Mouse (Mus musculus): Measurements from ENCODE around the gene Dcst2. TPM values are rescaled to one million over a fixed set of nuclear protein-coding genes. Genes with fewer than 3 reads are reported as not detected.

Gene Dcst2
- polyA plus RNA-seq, 1 experiment from 2014 or later: 0.07 TPM

- 67% methylated on average over 6 of the region's 6 CpGs for WGBS (ENCODE audit: insufficient replicate concordance)
- Histone ChIP-seq H3K4me3 (ENCODE audit: low read depth, low read length) (peak overlapping the region; percentile 60), H3K9me3 (replicated peaks; ENCODE audit: control insufficient read depth, low read length) (no peaks in the 10 kb centered on the region), H3K4me2 (peak overlapping the region; percentile 90), H3K27me3 (ENCODE audit: control insufficient read depth, insufficient read depth, low read length) (no peaks in the 10 kb centered on the region), H3K36me3 (ENCODE audit: control insufficient read depth, insufficient read depth, low read length) (peaks cover 11% of the 10 kb centered on the region), H3K9ac (ENCODE audit: low read depth, low read length) (peak overlapping the region; percentile 85; the same call in 1 of the 2 replicates), H3K4me1 (ENCODE audit: control insufficient read depth, insufficient read depth, low read length) (peaks cover 25% of the 10 kb centered on the region), H3K27ac (ENCODE audit: low read depth, low read length) (peak overlapping the region; percentile 97; the same call in 1 of the 2 replicates)
- no peak for ATAC-seq (replicated peaks; ENCODE audit: insufficient number of reproducible peaks, low FRiP score, low TSS enrichment)
Measured at GRCm38 (mm10) chr3:89422556-89423205, 60.9 kb downstream of the Dcst2 start.

- H3K9ac ChIP-seq (ENCODE audit: low read depth, low read length): no peak overlapping the region
- H3K4me2 ChIP-seq: peak overlapping the region; percentile 19; the same call in 1 of the 2 replicates
- H3K4me1 ChIP-seq (ENCODE audit: control insufficient read depth, insufficient read depth, low read length): peaks cover 25% of the 10 kb centered on the region
- H3K36me3 ChIP-seq (ENCODE audit: control insufficient read depth, insufficient read depth, low read length): peaks cover 11% of the 10 kb centered on the region
- no peaks in the 10 kb centered on the region for H3K27me3 ChIP-seq (ENCODE audit: control insufficient read depth, insufficient read depth, low read length)
- H3K4me3 ChIP-seq (ENCODE audit: low read depth, low read length): no peak overlapping the region
- ATAC-seq (replicated peaks; ENCODE audit: insufficient number of reproducible peaks, low FRiP score, low TSS enrichment): no peak
- H3K9me3 ChIP-seq (replicated peaks; ENCODE audit: control insufficient read depth, low read length): no peaks in the 10 kb centered on the region
- 78% methylated on average over 5 of the region's 5 CpGs for WGBS (ENCODE audit: insufficient replicate concordance)
- H3K27ac ChIP-seq (ENCODE audit: low read depth, low read length): no peak overlapping the region
Measured at GRCm38 (mm10) chr3:89424416-89425140, 62.8 kb downstream of the Dcst2 start.

- H3K9me3 ChIP-seq (replicated peaks; ENCODE audit: control insufficient read depth, low read length): no peaks in the 10 kb centered on the region
- H3K27me3 ChIP-seq (ENCODE audit: control insufficient read depth, insufficient read depth, low read length): no peaks in the 10 kb centered on the region
- H3K4me1 ChIP-seq (ENCODE audit: control insufficient read depth, insufficient read depth, low read length): peaks cover 25% of the 10 kb centered on the region
- no peak for ATAC-seq (replicated peaks; ENCODE audit: insufficient number of reproducible peaks, low FRiP score, low TSS enrichment)
- peak overlapping the region; percentile 28; the same call in 1 of the 2 replicates for H3K9ac ChIP-seq (ENCODE audit: low read depth, low read length)
- 88% methylated on average over 5 of the region's 5 CpGs for WGBS (ENCODE audit: insufficient replicate concordance)
- no peak overlapping the region for H3K4me2 ChIP-seq
- peaks cover 11% of the 10 kb centered on the region for H3K36me3 ChIP-seq (ENCODE audit: control insufficient read depth, insufficient read depth, low read length)
- H3K4me3 ChIP-seq (ENCODE audit: low read depth, low read length): no peak overlapping the region
- no peak overlapping the region for H3K27ac ChIP-seq (ENCODE audit: low read depth, low read length)
Measured at GRCm38 (mm10) chr3:89425141-89425525, 63.4 kb downstream of the Dcst2 start.

GRCm38 (mm10) chr3:89425876-89426275 lies 64.1 kb downstream of the Dcst2 start:
- peak overlapping the region; percentile 27 for H3K4me2 ChIP-seq
- H3K9ac ChIP-seq (ENCODE audit: low read depth, low read length): no peak overlapping the region
- no peaks in the 10 kb centered on the region for H3K9me3 ChIP-seq (replicated peaks; ENCODE audit: control insufficient read depth, low read length)
- no peak for ATAC-seq (replicated peaks; ENCODE audit: insufficient number of reproducible peaks, low FRiP score, low TSS enrichment)
- H3K27me3 ChIP-seq (ENCODE audit: control insufficient read depth, insufficient read depth, low read length): no peaks in the 10 kb centered on the region
- 78% methylated on average over 4 of the region's 4 CpGs for WGBS (ENCODE audit: insufficient replicate concordance)
- H3K4me1 ChIP-seq (ENCODE audit: control insufficient read depth, insufficient read depth, low read length): peaks cover 21% of the 10 kb centered on the region
- H3K36me3 ChIP-seq (ENCODE audit: control insufficient read depth, insufficient read depth, low read length): peaks cover 11% of the 10 kb centered on the region
- H3K4me3 ChIP-seq (ENCODE audit: low read depth, low read length): no peak overlapping the region
- H3K27ac ChIP-seq (ENCODE audit: low read depth, low read length): no peak overlapping the region

Other genes with a start within 250 kb of the Dcst2 start
- gene Pklr, start 225.8 kb upstream of the Dcst2 start, polyA plus RNA-seq (2014; fragmentation: Nextera tagmentation; extraction: Ambion mirVana): 5.9 and 8.7 TPM in 2 replicates
- gene Hcn3, start 201.8 kb upstream of the Dcst2 start, polyA plus RNA-seq (2014; fragmentation: Nextera tagmentation; extraction: Ambion mirVana): 0.13 and 0.58 TPM in 2 replicates
- gene Clk2, start 197.2 kb upstream of the Dcst2 start, polyA plus RNA-seq (2014; fragmentation: Nextera tagmentation; extraction: Ambion mirVana): 18.7 and 20.1 TPM in 2 replicates
- 82.8 and 88.3 TPM in 2 replicates for gene Scamp3, start 184.5 kb upstream of the Dcst2 start, polyA plus RNA-seq (2014; fragmentation: Nextera tagmentation; extraction: Ambion mirVana)
- 11.9 and 13.7 TPM in 2 replicates for gene Fam189b, start 178.8 kb upstream of the Dcst2 start, polyA plus RNA-seq (2014; fragmentation: Nextera tagmentation; extraction: Ambion mirVana)
- gene Gba, start 159.0 kb upstream of the Dcst2 start, polyA plus RNA-seq (2014; fragmentation: Nextera tagmentation; extraction: Ambion mirVana): 33.3 and 39.9 TPM in 2 replicates
- 6.9 and 12.4 TPM in 2 replicates for gene Thbs3, start 146.8 kb upstream of the Dcst2 start, polyA plus RNA-seq (2014; fragmentation: Nextera tagmentation; extraction: Ambion mirVana)
- gene Mtx1, start 134.9 kb upstream of the Dcst2 start, polyA plus RNA-seq (2014; fragmentation: Nextera tagmentation; extraction: Ambion mirVana): 144 and 145 TPM in 2 replicates
- 0.21 and 0.53 TPM in 2 replicates for gene Muc1, start 132.9 kb upstream of the Dcst2 start, polyA plus RNA-seq (2014; fragmentation: Nextera tagmentation; extraction: Ambion mirVana)
- 248 and 274 TPM in 2 replicates for gene Krtcap2, start 116.0 kb upstream of the Dcst2 start, polyA plus RNA-seq (2014; fragmentation: Nextera tagmentation; extraction: Ambion mirVana)
- 0.56 and 1.1 TPM in 2 replicates for gene Trim46, start 115.7 kb upstream of the Dcst2 start, polyA plus RNA-seq (2014; fragmentation: Nextera tagmentation; extraction: Ambion mirVana)
- 83.1 and 94.1 TPM in 2 replicates for gene Dpm3, start 102.6 kb upstream of the Dcst2 start, polyA plus RNA-seq (2014; fragmentation: Nextera tagmentation; extraction: Ambion mirVana)
- 37.5 and 40.9 TPM in 2 replicates for gene Slc50a1, start 91.4 kb upstream of the Dcst2 start, polyA plus RNA-seq (2014; fragmentation: Nextera tagmentation; extraction: Ambion mirVana)
- gene Efna1, start 80.8 kb upstream of the Dcst2 start, polyA plus RNA-seq (2014; fragmentation: Nextera tagmentation; extraction: Ambion mirVana): 29.9 and 33.0 TPM in 2 replicates
- 1.9 TPM in 2 replicates for gene Efna3, start 39.0 kb upstream of the Dcst2 start, polyA plus RNA-seq (2014; fragmentation: Nextera tagmentation; extraction: Ambion mirVana)
- gene Efna4, start 23.9 kb upstream of the Dcst2 start, polyA plus RNA-seq (2014; fragmentation: Nextera tagmentation; extraction: Ambion mirVana): 9.3 and 10.2 TPM in 2 replicates
- gene Adam15, start 12.0 kb upstream of the Dcst2 start, polyA plus RNA-seq (2014; fragmentation: Nextera tagmentation; extraction: Ambion mirVana): 23.3 and 25.9 TPM in 2 replicates
- gene Dcst1, start 3.3 kb downstream of the Dcst2 start, polyA plus RNA-seq (2014; fragmentation: Nextera tagmentation; extraction: Ambion mirVana): 0.17 and 0.21 TPM in 2 replicates
- 1.2 and 2.2 TPM in 2 replicates for gene Zbtb7b, start 32.8 kb downstream of the Dcst2 start, polyA plus RNA-seq (2014; fragmentation: Nextera tagmentation; extraction: Ambion mirVana)
- gene Lenep, start 40.8 kb downstream of the Dcst2 start, polyA plus RNA-seq (2014; fragmentation: Nextera tagmentation; extraction: Ambion mirVana): not detected in 2 replicates
- gene Flad1, start 49.9 kb downstream of the Dcst2 start, polyA plus RNA-seq (2014; fragmentation: Nextera tagmentation; extraction: Ambion mirVana): 33.7 and 34.2 TPM in 2 replicates
- 399 and 411 TPM in 2 replicates for gene Cks1b, start 56.4 kb downstream of the Dcst2 start, polyA plus RNA-seq (2014; fragmentation: Nextera tagmentation; extraction: Ambion mirVana)
- 42.3 and 51.5 TPM in 2 replicates for gene Shc1, start 56.5 kb downstream of the Dcst2 start, polyA plus RNA-seq (2014; fragmentation: Nextera tagmentation; extraction: Ambion mirVana)
- 31.1 and 33.7 TPM in 2 replicates for gene Pygo2, start 68.2 kb downstream of the Dcst2 start, polyA plus RNA-seq (2014; fragmentation: Nextera tagmentation; extraction: Ambion mirVana)
- 28.6 and 35.9 TPM in 2 replicates for gene Pbxip1, start 74.7 kb downstream of the Dcst2 start, polyA plus RNA-seq (2014; fragmentation: Nextera tagmentation; extraction: Ambion mirVana)
- 50.4 and 57.2 TPM in 2 replicates for gene Pmvk, start 92.6 kb downstream of the Dcst2 start, polyA plus RNA-seq (2014; fragmentation: Nextera tagmentation; extraction: Ambion mirVana)
- 0.73 and 0.99 TPM in 2 replicates for gene Kcnn3, start 158.2 kb downstream of the Dcst2 start, polyA plus RNA-seq (2014; fragmentation: Nextera tagmentation; extraction: Ambion mirVana)